ENCODE assay signal across 8 mouse cellular contexts in genomic region chr10:121587371-121587840, GRCm38 (mm10). TPM values are rescaled to one million over a fixed set of nuclear protein-coding genes. Genes with fewer than 3 reads are reported as not detected.
DNase-seq lines count a peak whose midpoint lies in the region; ATAC-seq and TF ChIP-seq lines count a peak whose summit lies in the region.

No protein-coding gene starts in this region.

- peaks cover 53% of the 10 kb centered on the region for H3K36me3 ChIP-seq in lung, embryonic 14.5 days (ENCODE audit: insufficient read depth)
- peaks cover 54% of the 10 kb centered on the region for H3K36me3 ChIP-seq in limb, embryonic 12.5 days
- peaks cover 24% of the 10 kb centered on the region for H3K36me3 ChIP-seq in small intestine, adult 2 months (ENCODE audit: control insufficient read depth, insufficient read depth, low read length)

- TF ChIP-seq CTCF in lung, embryonic 14.5 days (IDR thresholded peaks at IDR 0.05; ENCODE audit: low read depth): no peak
- no peak for TF ChIP-seq CTCF in embryonic fibroblast, embryonic 13.5 days (IDR thresholded peaks at IDR 0.05; ENCODE audit: borderline replicate concordance, insufficient read depth, low read length)
- TF ChIP-seq CTCF in small intestine, adult 2 months (IDR thresholded peaks at IDR 0.05; ENCODE audit: extremely low read depth, insufficient read length, insufficient replicate concordance, low read depth, low read length): no peak

- no peaks in the 10 kb centered on the region for H3K27me3 ChIP-seq in lung, embryonic 14.5 days (ENCODE audit: insufficient read depth, low read length)
- no peaks in the 10 kb centered on the region for H3K27me3 ChIP-seq in limb, embryonic 12.5 days
- H3K27me3 ChIP-seq in small intestine, adult 2 months (ENCODE audit: control insufficient read depth, insufficient read depth, low read length): no peaks in the 10 kb centered on the region

- WGBS in lung, embryonic 14.5 days: 57% methylated on average over 6 of the region's 6 CpGs
- 62% methylated on average over 6 of the region's 6 CpGs for WGBS in limb, embryonic 12.5 days
- 45% methylated on average over 6 of the region's 6 CpGs for WGBS in small intestine, adult 2 months

- peak overlapping the region; percentile 90 for H3K4me3 ChIP-seq in lung, embryonic 14.5 days (ENCODE audit: low read depth, low read length)
- H3K4me3 ChIP-seq in embryonic fibroblast, embryonic 13.5 days (ENCODE audit: insufficient read depth, low read length): peak overlapping the region; percentile 67
- H3K4me3 ChIP-seq in limb, embryonic 12.5 days (replicated peaks): peak overlapping the region; percentile 86
- peak overlapping the region; percentile 86 for H3K4me3 ChIP-seq in small intestine, adult 2 months (ENCODE audit: low read depth, low read length)

- peak overlapping the region; percentile 87 for H3K9ac ChIP-seq in lung, embryonic 14.5 days
- no peak overlapping the region; the same call in 1 of the 2 replicates for H3K9ac ChIP-seq in limb, embryonic 12.5 days (replicated peaks)

- H3K4me1 ChIP-seq in lung, embryonic 14.5 days (ENCODE audit: insufficient read depth): peaks cover 6% of the 10 kb centered on the region; the same call in 1 of the 2 replicates
- peaks cover 4% of the 10 kb centered on the region; the same call in 1 of the 2 replicates for H3K4me1 ChIP-seq in embryonic fibroblast, embryonic 13.5 days (ENCODE audit: control insufficient read depth, insufficient read depth, low read length)
- H3K4me1 ChIP-seq in limb, embryonic 12.5 days (replicated peaks): peaks cover 10% of the 10 kb centered on the region
- peaks cover 16% of the 10 kb centered on the region; the same call in 1 of the 2 replicates for H3K4me1 ChIP-seq in small intestine, adult 2 months (ENCODE audit: control insufficient read depth, insufficient read depth, insufficient read length, low read length)

- no peak for DNase-seq in lung, embryonic 14.5 days
- no peak for DNase-seq in lung, postnatal 36 days
- no peak for DNase-seq in gastrocnemius, postnatal 25 days
- no peak for DNase-seq in spleen, adult 12 weeks (ENCODE audit: low spot score)
- no peak for DNase-seq in cerebellum, adult 9-10 months

- H3K4me2 ChIP-seq in lung, embryonic 14.5 days: peak overlapping the region; percentile 60
- peak overlapping the region; percentile 76 for H3K4me2 ChIP-seq in limb, embryonic 12.5 days

- no peak for TF ChIP-seq POLR2A in embryonic fibroblast, embryonic 13.5 days (IDR thresholded peaks at IDR 0.05; ENCODE audit: low read depth, low read length)
- no peak for TF ChIP-seq POLR2A in small intestine, adult 2 months (IDR thresholded peaks at IDR 0.05; ENCODE audit: low read depth, low read length)

- H3K9me3 ChIP-seq in lung, embryonic 14.5 days (ENCODE audit: low read depth, low read length): no peaks in the 10 kb centered on the region
- no peaks in the 10 kb centered on the region for H3K9me3 ChIP-seq in limb, embryonic 12.5 days

- H3K27ac ChIP-seq in lung, embryonic 14.5 days (ENCODE audit: low read depth): peak overlapping the region; percentile 76; the same call in 1 of the 2 replicates
- peak overlapping the region; percentile 94 for H3K27ac ChIP-seq in embryonic fibroblast, embryonic 13.5 days (ENCODE audit: insufficient read depth, low read length)
- H3K27ac ChIP-seq in limb, embryonic 12.5 days: peak overlapping the region; percentile 60; the same call in 1 of the 2 replicates
- peak overlapping the region; percentile 93 for H3K27ac ChIP-seq in small intestine, adult 2 months (ENCODE audit: insufficient read depth, low read depth, low read length)

- no peak for ATAC-seq in lung, embryonic 14.5 days (ENCODE audit: insufficient read depth)
- ATAC-seq in limb, embryonic 12.5 days (ENCODE audit: insufficient number of reproducible peaks, insufficient read depth, low FRiP score, low TSS enrichment, low read depth): no peak

RNA-seq across cellular contexts. Expression of gene Tbk1, which starts 0.8 kb away (rescaled TPM):
- 38.1 and 39.6 TPM in 2 replicates for polyA plus RNA-seq in lung, embryonic 14.5 days (2014; fragmentation: Nextera tagmentation; extraction: Ambion mirVana)
- 35.3 and 39.0 TPM in 2 replicates for polyA plus RNA-seq in embryonic fibroblast, embryonic 13.5 days (2011; ENCODE audit: insufficient read length, low read depth, missing spikeins)
- polyA plus RNA-seq in limb, embryonic 12.5 days (2016; fragmentation: Nextera tagmentation; extraction: Ambion mirVana): 33.7 and 34.4 TPM in 2 replicates
- 4.1 and 10.2 TPM in 2 replicates for polyA plus RNA-seq in small intestine, adult 2 months (2012; rRNA removed)
- total RNA-seq in gastrocnemius, postnatal 25 days (2021): 10 to 100 TPM; 10.6 to 11.5 TPM

RNA-seq across cellular contexts. Expression of gene Xpot, which starts 38.7 kb away (rescaled TPM):
- 67.5 and 69.9 TPM in 2 replicates for polyA plus RNA-seq in lung, embryonic 14.5 days (2014; fragmentation: Nextera tagmentation; extraction: Ambion mirVana)
- polyA plus RNA-seq in embryonic fibroblast, embryonic 13.5 days (2011; ENCODE audit: insufficient read length, low read depth, missing spikeins): 118 and 154 TPM in 2 replicates
- polyA plus RNA-seq in limb, embryonic 12.5 days (2016; fragmentation: Nextera tagmentation; extraction: Ambion mirVana): 59.3 and 65.0 TPM in 2 replicates
- 34.9 and 35.3 TPM in 2 replicates for polyA plus RNA-seq in small intestine, adult 2 months (2012; rRNA removed)
- 10 to 100 TPM; 18.8 to 20.8 TPM for total RNA-seq in gastrocnemius, postnatal 25 days (2021)

RNA-seq across cellular contexts. Expression of gene D930020B18Rik, which starts 54.0 kb away (rescaled TPM):
- polyA plus RNA-seq in lung, embryonic 14.5 days (2014; fragmentation: Nextera tagmentation; extraction: Ambion mirVana): 0.46 and 0.54 TPM in 2 replicates
- not detected in 2 replicates for polyA plus RNA-seq in embryonic fibroblast, embryonic 13.5 days (2011; ENCODE audit: insufficient read length, low read depth, missing spikeins)
- polyA plus RNA-seq in limb, embryonic 12.5 days (2016; fragmentation: Nextera tagmentation; extraction: Ambion mirVana): 1.8 and 2.0 TPM in 2 replicates
- polyA plus RNA-seq in small intestine, adult 2 months (2012; rRNA removed): 0.23 and 0.62 TPM in 2 replicates
- total RNA-seq in gastrocnemius, postnatal 25 days (2021): not detected
